16 mouse cellular contexts compared by ENCODE assay signal in the genomic region with DNA sequence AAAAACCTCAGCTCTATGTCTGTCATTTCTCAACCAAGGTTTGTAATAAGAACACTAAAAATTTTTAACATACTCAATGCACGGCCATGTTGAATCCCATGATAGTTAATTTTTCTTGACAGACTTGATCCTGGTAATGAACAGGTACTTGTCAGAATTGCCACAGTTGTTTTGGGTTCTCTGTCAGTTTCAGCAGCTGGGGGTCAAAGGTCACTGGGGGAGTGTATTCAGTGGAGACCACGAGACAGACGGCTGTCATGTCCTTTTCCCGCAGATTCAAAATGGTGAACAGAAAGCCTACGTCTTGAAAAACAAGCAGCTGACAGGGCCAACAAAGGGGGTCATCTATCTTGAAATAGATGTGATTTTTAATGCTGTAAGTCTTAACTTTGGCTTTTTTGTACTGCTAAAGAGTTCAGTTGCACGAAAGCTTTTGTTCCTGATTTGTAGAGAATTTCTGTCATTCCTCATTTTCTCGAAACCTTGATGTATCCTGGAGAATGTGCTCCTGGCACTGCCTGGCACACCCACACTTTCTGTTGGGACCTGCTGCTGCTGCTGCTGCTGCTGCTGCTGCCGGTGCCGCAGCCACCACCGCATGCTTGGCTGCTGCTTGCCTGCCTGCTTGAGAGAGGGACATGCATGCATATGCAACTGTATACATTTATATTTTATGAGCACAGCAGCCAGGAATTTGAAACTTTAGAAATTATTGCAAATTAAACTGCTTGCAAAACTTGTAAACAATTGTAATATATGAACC.
DNase-seq lines count a peak whose midpoint lies in the region; ATAC-seq lines count a peak whose summit lies in the region.
"Had no signal": no experiment of that assay in that cellular context is flagged by ENCODE, and none has a peak within 500 bp of the region (broad histone marks: within the 10 kb centered on the region; RNA-seq: fewer than 3 reads in every experiment).

No protein-coding gene starts in this region.

- H3K27ac ChIP-seq in forebrain, embryonic 11.5 days (ENCODE audit: low read depth, low read length), result peak overlapping the region; percentile 31; the same call in 1 of the 2 replicates
- H3K27ac ChIP-seq in hindbrain, embryonic 15.5 days (replicated peaks), result no peak overlapping the region
- no peak overlapping the region for H3K27ac ChIP-seq in neural tube, embryonic 12.5 days
- H3K27ac ChIP-seq: kidney, embryonic 15.5 days; limb, embryonic 13.5 days had no signal

- DNase-seq in embryo, embryonic 10 days (ENCODE audit: low spot score), result peak; percentile 72
- DNase-seq in forebrain, embryonic 11.5 days (ENCODE audit: low spot score), result peak; percentile 54
- DNase-seq in layer of hippocampus, postnatal 10 days (ENCODE audit: low spot score in 2 of 2), result no peak
- DNase-seq in ovary, postnatal 14 days (ENCODE audit: low spot score), result no peak
- no peak for DNase-seq in testis, postnatal 14 days (ENCODE audit: low spot score)
- DNase-seq: gastrocnemius, postnatal 14 days; layer of hippocampus, postnatal 36 days; lung, adult 2 months; thymus, postnatal 36 days had no signal

- no peaks in the 10 kb centered on the region for H3K27me3 ChIP-seq in forebrain, embryonic 11.5 days (ENCODE audit: control insufficient read depth, insufficient read depth, low read length)
- no peaks in the 10 kb centered on the region for H3K27me3 ChIP-seq in hindbrain, embryonic 15.5 days
- no peaks in the 10 kb centered on the region for H3K27me3 ChIP-seq in neural tube, embryonic 12.5 days (replicated peaks)
- H3K27me3 ChIP-seq: CH12.LX; kidney, embryonic 15.5 days had no signal

- no peaks in the 10 kb centered on the region for H3K9me3 ChIP-seq in forebrain, embryonic 11.5 days (ENCODE audit: control insufficient read depth, low read length)
- H3K9me3 ChIP-seq in hindbrain, embryonic 15.5 days, result no peaks in the 10 kb centered on the region
- H3K9me3 ChIP-seq in neural tube, embryonic 12.5 days, result no peaks in the 10 kb centered on the region
- H3K9me3 ChIP-seq: kidney, embryonic 15.5 days; limb, embryonic 13.5 days had no signal

- peaks cover 3% of the 10 kb centered on the region; the same call in 1 of the 2 replicates for H3K4me1 ChIP-seq in forebrain, embryonic 11.5 days (replicated peaks; ENCODE audit: control insufficient read depth, insufficient read depth, low read length)
- no peaks in the 10 kb centered on the region for H3K4me1 ChIP-seq in hindbrain, embryonic 15.5 days (replicated peaks)
- 0 out of 2 replicates have a peak, but pooled peaks cover 4% of the 10 kb centered on the region for H3K4me1 ChIP-seq in neural tube, embryonic 12.5 days
- H3K4me1 ChIP-seq: kidney, embryonic 15.5 days had no signal

- H3K36me3 ChIP-seq in forebrain, embryonic 11.5 days (ENCODE audit: control insufficient read depth, insufficient read depth, low read length), result no peaks in the 10 kb centered on the region
- no peaks in the 10 kb centered on the region for H3K36me3 ChIP-seq in hindbrain, embryonic 15.5 days
- H3K36me3 ChIP-seq in neural tube, embryonic 12.5 days, result no peaks in the 10 kb centered on the region
- H3K36me3 ChIP-seq: kidney, embryonic 15.5 days; limb, embryonic 13.5 days had no signal

- no peak overlapping the region; the same call in 1 of the 2 replicates for H3K9ac ChIP-seq in forebrain, embryonic 11.5 days (ENCODE audit: low read length)
- H3K9ac ChIP-seq in hindbrain, embryonic 15.5 days, result no peak overlapping the region
- H3K9ac ChIP-seq in neural tube, embryonic 12.5 days, result no peak overlapping the region
- H3K9ac ChIP-seq: kidney, embryonic 15.5 days; limb, embryonic 13.5 days had no signal

- ATAC-seq in forebrain, embryonic 11.5 days (replicated peaks; ENCODE audit: low FRiP score), result peak; percentile 61
- ATAC-seq in hindbrain, embryonic 15.5 days (ENCODE audit: low FRiP score, low read depth), result no peak
- ATAC-seq in neural tube, embryonic 12.5 days (ENCODE audit: low FRiP score, low read depth), result 0 out of 2 replicates have a peak, but pooled peaks have one; percentile 7
- ATAC-seq: Patski had no signal

- peak overlapping the region; percentile 11; the same call in 1 of the 2 replicates for H3K4me2 ChIP-seq in forebrain, embryonic 11.5 days (ENCODE audit: low read depth, low read length, severe bottlenecking)
- H3K4me2 ChIP-seq in hindbrain, embryonic 15.5 days, result peak overlapping the region; percentile 11; the same call in 1 of the 2 replicates
- no peak overlapping the region for H3K4me2 ChIP-seq in neural tube, embryonic 12.5 days (replicated peaks)
- H3K4me2 ChIP-seq: heart, embryonic 11.5 days; kidney, embryonic 15.5 days; limb, embryonic 13.5 days had no signal

- WGBS in forebrain, embryonic 11.5 days, result 35% methylated on average over 10 of the region's 10 CpGs
- 20% methylated on average over 10 of the region's 10 CpGs for WGBS in hindbrain, embryonic 15.5 days
- 29% methylated on average over 10 of the region's 10 CpGs for WGBS in neural tube, embryonic 12.5 days

- no peak overlapping the region for H3K4me3 ChIP-seq in forebrain, embryonic 11.5 days (ENCODE audit: low read depth, low read length)
- H3K4me3 ChIP-seq in hindbrain, embryonic 15.5 days, result no peak overlapping the region
- H3K4me3 ChIP-seq in neural tube, embryonic 12.5 days, result no peak overlapping the region
- H3K4me3 ChIP-seq: kidney, embryonic 15.5 days; limb, embryonic 13.5 days had no signal

Comparison
In these comparisons a context has a peak if more than half of its experiments do, and no peak if none do; other contexts are left out.
1. DNase-seq: peak in embryo, embryonic 10 days (single experiment) and forebrain, embryonic 11.5 days (single experiment); none in layer of hippocampus, postnatal 10 days (0 of 2), ovary, postnatal 14 days (single experiment) and testis, postnatal 14 days (single experiment).